Mouse (Mus musculus): ENCODE results near the gene Krtap4-6.

DNA sequence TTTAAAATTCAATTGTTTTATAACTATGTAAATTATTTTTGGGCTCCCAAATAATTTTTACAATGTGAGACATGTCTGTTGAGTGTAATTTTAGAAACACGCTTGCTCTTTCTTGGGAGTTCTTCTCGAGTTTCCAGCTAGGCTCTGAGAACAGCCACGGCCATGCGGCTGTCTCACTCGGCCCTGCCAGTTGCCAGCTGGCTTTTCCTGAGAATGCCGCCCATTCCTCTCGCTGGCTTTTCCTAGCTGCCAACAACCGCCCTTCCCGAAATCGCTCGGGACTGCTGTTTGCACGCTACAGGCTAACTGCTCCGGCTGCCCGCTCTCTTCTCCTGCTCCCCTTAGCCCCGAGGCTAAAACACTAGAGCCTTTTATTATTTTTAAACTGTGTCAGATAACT is 19.3 kb downstream of the Krtap4-6 start:
- TF ChIP-seq CTCF (IDR thresholded peaks at IDR 0.05; ENCODE audit: low read depth, low read length) (no peak), GATA1 (IDR thresholded peaks at IDR 0.05; ENCODE audit: borderline replicate concordance, low read length) (no peak), POLR2AphosphoS5 (IDR thresholded peaks at IDR 0.05; ENCODE audit: insufficient replicate concordance, low read depth, low read length) (no peak), TAL1 (conservative IDR thresholded peaks at IDR 0.05; ENCODE audit: low read depth, low read length) (no peak), GATA2 (IDR thresholded peaks at IDR 0.05; ENCODE audit: borderline replicate concordance, low read depth, low read length) (no peak)

Data from G1E (cell line).